Mouse (Mus musculus): ENCODE results near the gene Syn3.

DNA sequence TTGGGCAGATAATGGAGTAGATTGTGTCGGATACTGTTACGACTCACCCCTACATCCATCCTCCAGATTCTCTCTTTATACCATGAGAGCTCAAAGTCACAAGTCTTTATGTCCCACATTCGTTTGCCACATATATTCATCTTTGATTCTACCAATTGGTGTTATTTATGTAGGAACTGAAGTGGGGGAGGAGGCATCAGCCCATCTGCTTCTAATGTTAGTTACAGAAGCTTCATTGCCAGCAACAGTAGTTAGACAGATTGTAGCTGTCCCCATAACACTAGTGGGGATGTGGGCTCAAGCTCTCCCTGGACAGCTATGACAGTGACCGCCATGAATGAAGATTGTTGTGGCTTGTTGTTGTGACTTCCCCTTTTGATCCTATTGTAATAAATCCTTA is 59.1 kb downstream of the Syn3 start:
- TF ChIP-seq CHD2 (IDR thresholded peaks at IDR 0.05; ENCODE audit: low read depth, low read length) (no peak), MAFK (IDR thresholded peaks at IDR 0.05; ENCODE audit: insufficient read depth, low read depth, low read length) (no peak)
